Mouse (Mus musculus) gastrocnemius, adult 8-10 months (tissue): Measurements from ENCODE around the gene Socs4. TPM values are rescaled to one million over a fixed set of nuclear protein-coding genes. Genes with fewer than 3 reads are reported as not detected.

Experiments
- DNase-seq, 2 experiments: peaks; one replicate each; pipeline ENCODE4 v3.0.0; 2022; ENCODE audit warnings: low spot score in 2 of 2
- total RNA-seq, 4 experiments: library from RNA; stranded (reverse); gene quantifications; 2 replicates each; pipeline ENCODE4 v1.2.4; 2022

Socs4 gene
- total RNA-seq = 1 to 10 TPM; 6.7 to 9.9 (median 7.4) TPM

DNA sequence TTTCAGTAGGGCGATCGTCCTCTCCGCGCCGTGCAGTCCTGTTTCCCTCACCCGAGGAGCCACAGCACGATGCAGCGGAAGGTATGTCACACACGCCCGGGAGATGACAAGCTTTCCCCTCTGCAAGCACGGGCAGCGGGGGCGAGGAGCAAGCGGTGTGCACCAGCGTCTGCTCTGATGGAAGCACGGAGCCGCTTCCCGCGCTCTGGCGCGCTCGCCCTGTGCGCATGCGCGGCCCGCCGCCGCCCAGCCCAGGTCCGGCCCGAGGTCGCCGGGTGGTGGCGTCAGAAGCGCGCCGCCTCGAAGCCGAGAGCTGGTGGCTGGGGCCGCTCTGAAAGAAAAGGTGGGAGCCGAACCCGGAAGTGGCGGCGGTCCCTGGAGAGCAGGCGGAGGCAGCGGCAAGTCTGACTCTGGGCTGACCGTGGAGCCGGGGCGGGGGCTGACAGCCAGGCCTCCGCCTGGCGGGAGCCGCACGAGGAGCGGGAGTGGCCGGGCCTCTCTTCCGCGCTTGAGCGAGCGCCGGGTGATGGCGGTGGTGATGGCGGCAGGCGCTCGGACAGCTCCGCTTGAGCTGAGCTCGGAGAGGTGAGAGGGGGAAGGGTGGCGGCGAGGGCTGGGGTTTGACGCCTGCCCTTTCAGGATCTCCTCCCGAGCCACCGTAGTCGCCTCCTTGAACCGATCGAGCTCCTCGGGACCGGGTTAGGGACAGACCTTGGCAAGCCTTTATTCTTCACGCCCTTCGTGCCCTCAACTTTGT is at the start of gene Socs4, which contains the start of gene Wdhd1:
Socs4 (plus strand) TSS at position 295 of the 757 bp plus-strand sequence.
Wdhd1 (minus strand) TSS at position 221 of the 757 bp plus-strand sequence.
- DNase-seq = peak; percentile 85 to 90

DNA sequence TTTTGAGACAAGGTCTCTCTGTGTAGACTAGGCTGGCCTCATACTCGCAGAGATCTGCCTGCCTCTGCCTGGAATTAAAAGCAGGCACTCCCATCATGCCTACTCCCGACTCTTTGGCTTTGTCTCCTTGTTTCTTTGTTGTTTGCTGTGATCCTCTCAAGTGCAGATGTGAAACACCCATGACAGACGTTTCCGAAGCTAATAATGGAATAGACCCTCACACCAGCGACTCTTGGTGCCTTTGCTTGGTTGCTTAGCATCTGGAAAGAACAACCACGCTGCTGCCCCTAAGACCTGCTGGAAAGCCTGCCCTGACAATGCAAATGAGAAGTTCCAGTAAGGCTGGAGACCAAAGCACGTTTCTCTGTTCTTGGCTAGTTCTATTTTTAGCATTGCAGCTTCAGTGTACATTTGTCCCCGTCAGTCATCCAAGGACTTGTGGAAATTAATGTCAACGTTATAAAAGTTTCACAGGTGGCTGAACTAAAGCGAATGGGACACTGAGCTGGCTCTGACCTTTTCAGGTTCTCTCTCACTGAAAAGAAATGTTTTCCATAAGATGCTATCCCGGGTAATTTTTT is 46.8 kb upstream of the Socs4 start:
- no peak for DNase-seq

- DNase-seq = no peak
Observed at GRCm38 (mm10) chr14:47233602-47234001, 43.1 kb upstream of the Socs4 start.

GRCm38 (mm10) chr14:47234032-47234431 is 42.7 kb upstream of the Socs4 start:
- DNase-seq = no peak

GRCm38 (mm10) chr14:47234526-47235250 is 42.0 kb upstream of the Socs4 start:
- DNase-seq = no peak

DNA sequence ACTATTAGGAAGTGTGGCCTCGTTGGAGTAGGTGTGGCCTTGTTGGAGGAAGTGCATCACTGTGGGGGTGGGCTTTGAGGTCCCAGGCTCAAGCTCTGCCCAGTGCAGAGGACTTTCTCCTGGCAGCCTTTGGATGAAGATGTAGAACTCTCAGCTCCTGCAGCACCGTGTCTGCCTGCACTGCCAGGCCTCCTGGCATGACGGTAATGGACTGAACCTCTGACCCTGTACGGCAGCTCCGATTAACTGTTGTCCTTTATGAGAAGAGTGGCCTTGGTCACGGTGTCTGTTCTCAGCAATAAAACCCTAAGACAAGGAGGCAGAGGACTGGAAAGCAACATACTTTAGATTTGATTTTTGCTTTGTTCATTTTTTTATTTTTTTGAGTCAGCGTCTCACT is 40.2 kb upstream of the Socs4 start:
- DNase-seq = no peak

DNA sequence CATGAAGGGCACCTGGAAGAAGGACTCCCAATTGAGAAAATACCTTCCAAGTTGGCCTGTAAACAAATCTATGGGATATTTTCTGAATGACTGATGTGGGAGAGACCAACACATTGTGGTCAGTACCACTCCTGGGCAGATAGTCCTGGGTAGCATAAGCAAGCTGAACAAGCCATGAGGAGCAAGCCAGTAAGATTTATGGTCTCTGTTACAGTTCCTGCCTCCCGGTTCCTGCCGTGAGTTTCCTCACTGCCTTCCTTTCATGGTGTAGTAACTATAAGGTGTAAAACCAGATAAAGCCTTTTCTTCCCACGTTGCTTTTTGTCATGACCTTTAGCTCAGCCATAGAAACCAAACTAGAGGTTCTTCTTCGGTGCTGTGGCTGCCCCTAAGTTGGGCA is 39.4 kb upstream of the Socs4 start:
- DNase-seq = no peak

GRCm38 (mm10) chr14:47240600-47240999 is 36.1 kb upstream of the Socs4 start:
- DNase-seq = no peak

DNA sequence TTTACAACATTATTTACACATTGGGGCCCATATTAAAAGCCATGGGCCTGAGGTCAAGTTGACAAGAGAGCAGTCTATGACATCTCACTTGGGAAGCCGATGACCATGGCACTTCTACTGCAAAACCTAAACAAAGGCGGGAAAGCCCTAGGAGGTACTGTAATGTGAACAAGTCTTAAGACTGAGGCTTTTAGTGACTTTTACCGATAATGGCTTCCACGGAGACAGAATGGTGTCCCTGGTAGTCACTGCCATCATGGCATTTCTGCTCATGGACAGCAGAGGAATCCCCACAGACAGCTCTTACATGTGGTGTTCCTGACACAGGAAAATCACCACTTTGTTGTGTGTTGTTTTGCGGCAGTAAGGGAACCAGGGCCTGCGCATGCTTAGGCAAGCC is 35.7 kb upstream of the Socs4 start:
- no peak for DNase-seq

- no peak for DNase-seq
Observed at GRCm38 (mm10) chr14:47242753-47243152, 34.0 kb upstream of the Socs4 start.

- no peak for DNase-seq
Observed at GRCm38 (mm10) chr14:47249839-47250238, 26.9 kb upstream of the Socs4 start.

DNA sequence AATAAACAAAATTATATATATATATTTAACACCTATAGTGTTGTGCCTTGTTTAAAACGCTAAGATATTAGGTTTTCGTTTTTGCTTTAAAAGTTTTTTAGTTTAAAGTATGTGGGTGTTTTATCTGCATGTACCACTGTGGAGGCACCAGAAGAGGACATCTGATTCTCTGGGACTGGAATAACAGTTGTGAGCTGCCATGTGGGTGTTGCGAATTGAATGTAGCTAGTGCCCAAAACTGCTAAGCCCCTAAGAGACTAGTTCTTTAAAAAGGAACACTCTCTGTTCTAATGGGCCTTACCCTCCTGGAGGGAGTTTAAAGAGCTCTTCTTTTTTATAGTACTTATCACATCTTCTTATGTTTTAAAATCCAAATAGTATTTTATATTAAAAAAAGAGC is 11.9 kb upstream of the Socs4 start:
- no peak for DNase-seq

GRCm38 (mm10) chr14:47265829-47266228 is 10.9 kb upstream of the Socs4 start:
- no peak for DNase-seq

DNA sequence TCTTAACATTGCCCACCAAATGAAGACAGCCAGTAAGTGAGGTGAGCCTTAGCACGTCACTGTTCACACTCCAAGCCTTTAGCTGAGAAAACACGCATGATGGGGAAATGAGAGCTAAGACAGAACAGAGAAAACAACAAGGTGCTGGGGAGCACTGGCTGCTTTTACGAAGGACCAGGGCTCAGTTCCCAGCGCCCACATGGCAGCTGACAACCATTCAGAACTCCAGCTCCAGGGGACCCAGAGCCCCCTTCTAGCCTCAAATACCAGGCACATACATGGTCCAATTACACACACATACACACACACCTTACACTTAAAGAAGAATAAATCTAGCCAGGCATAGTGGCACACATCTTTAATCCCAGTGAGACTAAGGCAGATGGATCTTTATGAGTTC is 7.7 kb upstream of the Socs4 start:
- no peak for DNase-seq

- DNase-seq = no peak
Observed at GRCm38 (mm10) chr14:47269706-47270105, 7.0 kb upstream of the Socs4 start.

DNA sequence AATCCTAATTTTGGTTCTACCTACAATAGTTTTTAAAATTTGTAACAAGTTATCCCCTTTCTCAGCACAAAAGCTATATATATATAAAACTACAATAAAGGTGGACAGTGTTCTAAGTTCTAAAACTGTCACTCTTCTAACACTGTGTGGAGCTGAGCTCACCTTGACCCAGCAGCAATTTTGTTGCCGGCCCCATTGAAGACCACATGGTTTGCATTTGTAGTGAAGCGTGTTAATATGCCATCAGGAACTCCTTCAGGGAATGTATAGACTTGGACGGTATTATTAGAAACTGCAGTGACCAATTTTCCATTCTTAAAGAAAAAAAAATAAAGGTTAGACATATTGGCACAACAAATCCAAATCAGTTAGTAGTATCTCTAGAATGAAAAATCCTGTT is 3.0 kb upstream of the Socs4 start:
- DNase-seq = no peak

DNA sequence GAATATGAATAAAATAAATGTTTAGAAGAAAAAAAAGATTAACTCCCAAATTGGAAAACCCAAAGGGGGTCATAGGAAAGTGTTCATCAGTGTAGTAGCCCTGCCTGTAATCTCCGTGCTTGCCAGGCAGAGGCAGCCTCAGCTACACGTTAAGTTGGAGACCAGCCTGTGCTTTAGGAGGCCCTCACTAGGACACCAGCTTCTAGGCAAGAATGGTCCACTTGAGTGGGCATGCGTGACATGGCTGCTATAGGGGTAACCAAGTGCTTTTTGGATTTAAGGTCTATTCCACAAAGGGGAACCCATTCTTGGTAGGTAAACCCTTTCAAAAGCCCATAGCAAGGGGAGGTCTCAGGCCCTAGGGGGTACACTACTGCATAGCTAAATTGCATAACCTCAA is 1.3 kb upstream of the Socs4 start:
- DNase-seq = no peak

GRCm38 (mm10) chr14:47276036-47276603 is 611 bp upstream of the Socs4 start:
- no peak for DNase-seq

GRCm38 (mm10) chr14:47279058-47279457 is 2.3 kb downstream of the Socs4 start:
- DNase-seq = no peak

DNA sequence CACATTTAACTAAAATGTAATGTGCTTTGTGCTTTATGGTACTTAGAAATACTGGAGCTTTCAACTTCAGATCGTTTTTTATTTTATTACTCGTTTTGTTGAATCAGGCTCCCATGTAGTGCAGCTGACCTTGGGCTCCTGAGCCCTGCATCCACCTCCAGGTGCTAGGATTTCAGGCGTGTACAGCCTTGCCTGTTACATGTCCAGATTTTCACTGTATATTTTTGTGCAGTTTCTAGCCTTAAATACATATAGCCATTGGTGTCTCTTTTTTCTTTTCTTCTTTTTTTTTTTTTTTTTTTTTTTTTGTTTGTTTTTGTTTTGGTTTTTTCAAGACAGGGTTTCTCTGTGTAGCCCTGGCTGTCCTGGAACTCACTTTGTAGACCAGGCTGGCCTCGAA is 4.8 kb downstream of the Socs4 start:
- DNase-seq = no peak

DNA sequence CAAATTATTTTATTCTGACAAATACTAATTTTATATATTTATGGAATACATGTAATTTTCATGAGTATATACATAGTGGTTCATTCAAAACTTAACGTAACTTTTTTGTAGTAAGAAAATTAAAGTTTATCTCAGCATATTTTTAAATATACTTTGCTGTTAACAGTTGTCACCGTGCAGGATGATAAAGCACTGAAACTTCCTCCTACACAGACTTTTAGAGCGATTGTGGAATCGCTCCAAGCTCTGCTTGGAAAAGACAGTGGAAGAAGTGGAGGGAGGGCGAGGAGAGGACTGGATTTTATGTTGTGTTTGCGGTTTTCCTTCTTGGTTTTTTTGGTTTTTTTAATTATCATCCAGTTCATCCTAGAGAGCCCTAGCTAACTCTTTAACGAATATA is 6.8 kb downstream of the Socs4 start:
- DNase-seq = no peak

- no peak for DNase-seq
Observed at GRCm38 (mm10) chr14:47285271-47285670, 8.5 kb downstream of the Socs4 start.
